ENCODE assay signal across 1 mouse cellular context in the genomic region with DNA sequence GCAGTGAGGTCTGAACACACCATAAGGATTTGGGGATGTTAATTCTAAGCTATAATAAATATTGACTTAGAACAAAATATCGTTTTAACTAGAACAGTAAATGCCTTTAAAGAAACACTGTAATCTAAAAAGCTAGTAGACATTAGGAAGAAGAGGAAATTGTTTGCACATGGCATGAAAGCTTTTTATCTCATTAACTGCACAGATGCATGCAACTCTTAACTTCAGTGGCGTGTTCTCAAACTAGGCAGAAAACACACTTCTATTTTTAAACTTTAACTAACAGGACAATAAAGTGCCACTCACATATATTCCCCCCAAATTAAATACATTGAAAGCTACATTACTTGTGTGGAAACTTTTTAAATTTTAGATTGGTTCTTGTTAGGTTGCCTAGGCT.
A peak's percentile ranks its signal among the peaks of the same experiment; 100 is the strongest.
TF ChIP-seq lines count a peak whose summit lies in the region.

No protein-coding gene starts in this region.

TF ChIP-seq in MEL, 35 proteins besides CTCF, POLR2A, EP300 and RAD21 (continued from another document):
- peak; percentile 88 for TF ChIP-seq SIN3A (IDR thresholded peaks at IDR 0.05; ENCODE audit: low read length)
- no peak for TF ChIP-seq MAZ (IDR thresholded peaks at IDR 0.05; ENCODE audit: low read depth, low read length)
- peak; percentile 83 for TF ChIP-seq MAX (IDR thresholded peaks at IDR 0.05; ENCODE audit: low read length)
- TF ChIP-seq TBP (IDR thresholded peaks at IDR 0.05; ENCODE audit: low read depth, low read length), result no peak
- no peak for TF ChIP-seq ZKSCAN1 (IDR thresholded peaks at IDR 0.05; ENCODE audit: low read depth, low read length)
- no peak for TF ChIP-seq JUND (IDR thresholded peaks at IDR 0.05; ENCODE audit: low read depth, low read length)
- TF ChIP-seq NELFE (IDR thresholded peaks at IDR 0.05; ENCODE audit: low read depth, low read length), result no peak
- TF ChIP-seq POLR2AphosphoS5 (IDR thresholded peaks at IDR 0.05; ENCODE audit: borderline replicate concordance, low read depth, low read length), result no peak
- peak; percentile 46; the same call in 1 of the 2 replicates for TF ChIP-seq TCF12 (IDR thresholded peaks at IDR 0.05; ENCODE audit: low read depth, low read length)
- no peak for TF ChIP-seq MYB (IDR thresholded peaks at IDR 0.05; ENCODE audit: low read depth, low read length)
